Mouse (Mus musculus) liver, embryonic 14 days (tissue): ENCODE results near the gene Gjb3. TPM values are rescaled to one million over a fixed set of nuclear protein-coding genes. Genes with fewer than 3 reads are reported as not detected.

Source experiments
- polyA plus RNA-seq: library from polyadenylated mRNA; depleted of rRNA; stranded (reverse); fragments of >200 nt; gene quantifications from 2 replicates; pipeline ENCODE4 v1.2.3, GENCODE M21; 2012; rRNA removed

Gene Gjb3
- 0.06 and 0.07 TPM in 2 replicates for polyA plus RNA-seq

GRCm38 (mm10) chr4:127330181-127331100, at the start of gene Gjb3:
TSS of gene Gjb3 (minus strand) at chr4:127330844.

GRCm38 (mm10) chr4:127358018-127358417, 27.4 kb upstream of the Gjb3 start, which contains the start of gene Gjb5:
TSS of gene Gjb5 (minus strand) at chr4:127358181.

GRCm38 (mm10) chr4:127353951-127354438, 23.4 kb upstream of the Gjb3 start, which contains the start of gene Gjb4:
TSS of gene Gjb4 (minus strand) at chr4:127354081.

GRCm38 (mm10) chr4:127313861-127314260, 16.8 kb downstream of the Gjb3 start, which contains the start of gene Gja4:
TSS of gene Gja4 (minus strand) at chr4:127314039.

Other genes starting within 250 kb of the Gjb3 start
- gene Tmem35b, start 207.2 kb downstream of the Gjb3 start, polyA plus RNA-seq, result 2.9 and 3.4 TPM in 2 replicates
- 0.18 and 0.22 TPM in 2 replicates for gene Dlgap3, start 161.6 kb downstream of the Gjb3 start, polyA plus RNA-seq
- gene Smim12, start 87.1 kb downstream of the Gjb3 start, polyA plus RNA-seq, result 13.5 and 14.2 TPM in 2 replicates
- gene Gja4, start 16.8 kb downstream of the Gjb3 start, polyA plus RNA-seq, result 2.1 and 2.7 TPM in 2 replicates
- not detected in 2 replicates for gene Gjb4, start 23.2 kb upstream of the Gjb3 start, polyA plus RNA-seq
- 0.02 and 0.07 TPM in 2 replicates for gene Gjb5, start 27.3 kb upstream of the Gjb3 start, polyA plus RNA-seq